Mouse (Mus musculus): ENCODE measurements around the gene Inhbc. TPM values are rescaled to one million over a fixed set of nuclear protein-coding genes. Genes with fewer than 3 reads are reported as not detected.

Inhbc gene
- total RNA-seq, 2 experiments from 2014 or later = not detected

Other genes starting within 250 kb of the Inhbc start
- gene Os9, start 249.3 kb downstream of the Inhbc start, total RNA-seq (2021) = 100 to 1,000 TPM; 100 to 103 TPM
- 100 to 1,000 TPM; 108 to 110 TPM for gene B4galnt1, start 205.2 kb downstream of the Inhbc start, total RNA-seq (2021)
- 1 to 10 TPM; 4.6 to 5.9 TPM for gene Slc26a10, start 189.8 kb downstream of the Inhbc start, total RNA-seq (2021)
- 100 to 1,000 TPM; 196 to 200 TPM for gene Arhgef25, start 180.3 kb downstream of the Inhbc start, total RNA-seq (2021)
- gene Dtx3, start 174.7 kb downstream of the Inhbc start, total RNA-seq (2021) = 100 to 1,000 TPM; 200 to 207 TPM
- gene Pip4k2c, start 158.8 kb downstream of the Inhbc start, total RNA-seq (2021) = 10 to 100 TPM; 65.7 to 69.2 TPM
- 100 to 1,000 TPM; 413 to 455 TPM for gene Kif5a, start 107.1 kb downstream of the Inhbc start, total RNA-seq (2021)
- gene Dctn2, start 104.1 kb downstream of the Inhbc start, total RNA-seq (2021) = 100 to 1,000 TPM; 298 to 304 TPM
- gene Mbd6, start 81.4 kb downstream of the Inhbc start, total RNA-seq (2021) = 10 to 100 TPM; 46.0 to 53.3 TPM
- gene Mars, start 58.6 kb downstream of the Inhbc start, total RNA-seq (2021) = 10 to 100 TPM; 56.3 to 59.4 TPM
- 1 to 10 TPM in 1 of 2 experiments, under 1 TPM in 1; 0.99 to 1.1 TPM for gene Arhgap9, start 48.5 kb downstream of the Inhbc start, total RNA-seq (2021)
- gene Gli1, start 28.5 kb downstream of the Inhbc start, total RNA-seq (2021) = 1 to 10 TPM; 2.0 to 3.3 TPM
- gene Inhbe, start 16.0 kb downstream of the Inhbc start, total RNA-seq (2021) = under 1 TPM in 1 of 2 experiments, not detected in 1; 0.07 TPM
- gene R3hdm2, start 9.9 kb upstream of the Inhbc start, total RNA-seq (2021) = 100 to 1,000 TPM; 161 to 186 TPM
- gene Stac3, start 131.3 kb upstream of the Inhbc start, total RNA-seq (2021) = 1 to 10 TPM; 5.0 to 6.4 TPM
- 1 to 10 TPM; 4.8 to 6.9 TPM for gene Ndufa4l2, start 144.5 kb upstream of the Inhbc start, total RNA-seq (2021)
- gene Shmt2, start 152.0 kb upstream of the Inhbc start, total RNA-seq (2021) = 10 to 100 TPM; 33.0 to 35.5 TPM
- gene Nxph4, start 164.1 kb upstream of the Inhbc start, total RNA-seq (2021) = 1 to 10 TPM; 2.7 TPM

Data from layer of hippocampus, postnatal 14 days (tissue).